Mouse (Mus musculus) thymus, postnatal 4 days (tissue): ENCODE measurements around the gene Psmb6.
"Not testable (repeated sequence)": the region's sequence is repeated elsewhere in the genome, so short reads cannot be mapped to it uniquely, and the experiment has no call there.

ENCODE experiments used
- DNase-seq: peaks from one replicate; pipeline ENCODE4 v3.0.0; 2021

Psmb6 gene

DNA sequence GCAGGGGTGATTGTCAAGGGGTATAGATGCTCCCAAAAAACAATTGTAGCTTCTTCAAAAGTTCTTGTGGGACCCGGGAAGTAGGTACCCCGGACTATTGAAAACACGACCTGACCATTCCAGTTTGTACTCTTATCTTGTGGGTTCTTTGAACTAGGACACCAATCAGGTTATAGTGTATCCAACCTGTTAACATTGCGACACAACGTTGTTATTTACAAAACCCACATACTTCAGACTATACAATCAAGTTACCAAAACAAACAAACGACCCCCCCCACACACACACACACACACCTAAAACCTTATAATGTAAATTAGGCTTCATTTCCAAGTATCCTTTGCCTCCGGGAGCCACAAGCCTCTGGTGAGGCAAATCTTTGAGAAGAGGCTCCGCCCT is 385 bp upstream of the Psmb6 start:
- DNase-seq: no peak

GRCm38 (mm10) chr11:70525726-70526125 is 559 bp downstream of the Psmb6 start:
- no peak for DNase-seq

GRCm38 (mm10) chr11:70526211-70526610 is 1.0 kb downstream of the Psmb6 start:
- DNase-seq: no peak

DNA sequence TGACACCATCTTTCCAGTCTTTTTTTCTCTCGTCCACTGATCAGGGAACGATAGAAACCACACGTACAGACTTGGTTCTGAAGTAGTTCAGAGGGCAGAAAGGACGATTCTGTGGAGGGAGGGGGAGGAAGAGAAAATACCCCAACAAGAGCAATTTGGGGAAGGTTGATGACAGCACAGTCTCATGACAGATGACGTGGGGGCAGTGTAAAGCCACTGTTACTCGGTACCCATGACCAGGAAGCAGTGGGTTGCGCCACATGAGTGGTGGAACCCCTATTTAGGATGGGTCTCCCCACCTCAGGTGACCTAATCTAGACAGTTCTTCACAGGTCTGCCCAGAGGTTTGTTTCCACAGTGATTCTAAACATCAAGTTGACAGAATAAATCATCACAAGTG is 3.4 kb downstream of the Psmb6 start:
- DNase-seq: no peak

GRCm38 (mm10) chr11:70531065-70531464 is 5.9 kb downstream of the Psmb6 start:
- not testable (repeated sequence) for DNase-seq

GRCm38 (mm10) chr11:70532839-70533238 is 7.7 kb downstream of the Psmb6 start, which contains the start of gene Gm40193:
Gene Gm40193, minus strand, starts transcription at chr11:70532939.
- no peak for DNase-seq

DNA sequence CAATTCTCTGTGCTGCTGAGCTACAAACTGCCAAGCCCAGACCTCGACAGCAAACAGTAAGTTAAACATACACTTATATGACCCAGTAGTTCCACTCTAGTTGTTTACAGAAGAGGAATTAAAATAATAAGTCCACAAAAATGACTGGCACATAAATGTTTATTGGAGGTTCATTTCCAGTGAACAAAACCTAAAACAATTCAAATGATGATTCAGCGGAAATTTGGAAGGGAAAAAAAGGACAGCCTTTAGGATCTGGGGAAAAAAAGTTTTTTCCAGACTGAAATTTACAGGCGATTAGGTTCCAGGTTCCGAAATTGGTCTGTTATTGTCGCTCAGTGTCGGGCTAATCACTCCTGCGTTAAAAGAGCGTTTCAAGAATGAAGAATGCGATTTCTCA is 14.3 kb downstream of the Psmb6 start:
- no peak for DNase-seq

DNA sequence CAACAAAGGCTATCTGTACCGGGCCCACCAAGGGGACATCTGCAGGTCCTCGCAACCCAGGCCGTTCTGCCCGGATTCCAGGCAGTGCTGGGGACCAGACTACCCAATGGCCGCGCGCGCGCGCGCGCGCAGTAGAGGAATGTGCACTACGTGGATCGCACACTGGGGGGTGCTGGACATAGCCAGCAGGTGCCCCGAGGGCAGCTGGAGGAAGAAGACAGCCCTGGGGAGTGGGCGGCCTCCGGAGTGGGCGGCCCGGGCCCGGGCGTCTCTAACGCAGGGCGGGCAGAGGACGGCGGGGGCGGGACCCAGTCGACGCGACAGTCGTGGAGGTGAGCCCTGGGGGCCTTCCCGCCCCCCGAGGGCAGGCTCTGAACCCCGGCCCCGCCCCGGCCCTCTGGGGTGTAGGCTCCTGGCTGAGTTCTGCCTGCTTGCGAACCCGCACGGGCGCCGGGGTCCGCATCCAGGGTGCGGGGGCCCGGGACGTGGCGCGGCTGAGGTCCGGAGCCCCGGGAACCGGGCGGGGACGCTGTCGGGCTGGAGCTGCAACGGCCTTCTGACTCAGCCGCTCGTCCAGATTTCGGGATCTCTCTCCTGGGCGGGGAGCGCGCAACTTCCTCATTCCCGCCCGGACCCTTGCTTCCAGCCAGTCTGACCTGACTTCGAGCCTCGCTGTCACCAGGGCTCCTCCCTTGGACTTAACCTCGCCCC is 14.9 kb downstream of the Psmb6 start, which contains the start of gene Pld2:
Gene Pld2 (plus strand): TSS at position 188 of the 711 bp plus-strand sequence.
- DNase-seq: peak; percentile 86

DNA sequence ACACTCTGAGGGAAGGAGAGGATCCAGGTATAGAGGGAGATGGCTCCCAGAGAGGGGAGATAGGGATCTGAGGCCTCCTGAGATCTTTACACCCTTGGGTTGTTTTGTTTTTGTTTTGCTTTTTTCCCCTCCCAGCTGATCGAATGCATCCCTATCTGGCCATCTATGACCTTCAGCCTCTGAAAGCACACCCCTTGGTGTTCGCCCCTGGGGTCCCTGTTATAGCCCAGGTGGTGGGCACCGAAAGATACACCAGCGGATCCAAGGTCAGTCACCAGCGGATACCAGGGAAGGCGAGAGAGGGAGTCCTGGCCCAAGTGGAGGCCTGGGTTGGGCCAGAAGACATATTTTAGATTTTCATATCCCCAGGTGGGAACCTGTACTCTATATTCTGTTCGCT is 15.8 kb downstream of the Psmb6 start:
- DNase-seq: no peak

DNA sequence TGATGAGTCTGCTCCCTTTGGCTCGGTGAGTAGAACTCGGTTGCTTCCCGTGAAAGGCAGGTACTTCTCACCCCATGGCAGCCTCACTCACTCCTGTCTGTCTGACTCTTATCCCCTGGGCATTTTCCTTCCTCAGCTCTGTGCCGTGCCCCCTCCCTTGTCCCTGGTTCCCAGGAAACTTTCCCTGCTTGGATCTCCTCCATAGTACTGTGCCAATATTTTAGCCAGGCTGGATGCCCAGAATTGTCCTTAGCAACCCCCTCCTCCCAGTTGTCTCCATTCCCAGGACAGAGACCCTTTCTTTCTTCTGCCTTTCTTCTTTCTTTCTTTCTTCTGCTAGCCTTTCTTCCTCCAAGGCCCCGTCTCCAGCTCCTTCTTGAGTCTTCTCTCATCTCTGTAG is 16.2 kb downstream of the Psmb6 start:
- DNase-seq: no peak

DNA sequence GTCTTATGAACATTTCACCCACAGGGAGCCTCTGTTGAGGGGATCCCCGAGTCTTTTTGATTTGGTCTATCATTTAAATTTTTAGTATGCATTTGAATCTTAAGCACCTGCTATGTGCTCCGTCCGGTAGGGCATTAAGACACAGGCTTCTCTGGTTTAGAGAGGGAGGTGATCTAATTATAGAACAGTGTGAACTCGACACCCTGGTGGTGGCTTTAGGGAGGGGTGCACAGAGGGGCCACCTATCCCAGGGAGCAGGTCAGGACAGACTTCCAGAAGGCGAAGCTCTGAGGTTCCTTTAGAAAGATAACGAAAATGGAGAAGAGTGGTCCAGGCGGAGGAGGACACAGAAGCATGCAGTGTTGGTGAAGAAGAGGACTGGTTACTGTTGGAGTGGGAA is 19.3 kb downstream of the Psmb6 start:
- DNase-seq: no peak

GRCm38 (mm10) chr11:70551526-70551925 is 26.4 kb downstream of the Psmb6 start:
- DNase-seq: no peak

- no peak for DNase-seq
Measured at GRCm38 (mm10) chr11:70553940-70554339, 28.8 kb downstream of the Psmb6 start.

GRCm38 (mm10) chr11:70557545-70557944 is 32.4 kb downstream of the Psmb6 start:
- DNase-seq: peak; percentile 35

GRCm38 (mm10) chr11:70561937-70562286 is 36.7 kb downstream of the Psmb6 start:
- no peak for DNase-seq

GRCm38 (mm10) chr11:70562287-70562994 is 37.3 kb downstream of the Psmb6 start, which contains the start of gene Mink1:
Gene Mink1, plus strand, starts transcription at chr11:70562881.
- peak; percentile 95 for DNase-seq

DNA sequence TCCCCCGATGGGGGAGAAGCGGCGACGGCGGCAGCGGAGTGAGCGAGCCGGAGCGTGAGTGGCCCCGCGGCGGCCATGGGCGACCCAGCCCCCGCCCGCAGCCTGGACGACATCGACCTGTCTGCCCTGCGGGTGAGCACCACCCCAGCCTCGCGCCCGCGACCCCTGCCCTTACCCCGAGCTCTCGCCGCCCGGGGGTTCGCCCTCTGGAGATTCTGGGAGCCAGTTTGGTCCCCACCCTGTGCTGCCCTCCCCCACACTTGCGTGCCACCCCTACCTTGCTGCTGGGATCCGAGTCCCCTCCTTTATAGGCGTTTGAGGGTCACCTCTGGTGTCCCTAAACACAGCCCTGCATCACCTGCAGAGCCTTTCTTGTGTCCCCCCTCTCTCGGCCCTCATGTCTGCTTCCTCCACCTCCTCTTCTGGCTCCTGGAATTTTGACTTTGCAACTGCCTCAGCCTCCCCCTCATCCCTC is 37.9 kb downstream of the Psmb6 start:
- no peak for DNase-seq

DNA sequence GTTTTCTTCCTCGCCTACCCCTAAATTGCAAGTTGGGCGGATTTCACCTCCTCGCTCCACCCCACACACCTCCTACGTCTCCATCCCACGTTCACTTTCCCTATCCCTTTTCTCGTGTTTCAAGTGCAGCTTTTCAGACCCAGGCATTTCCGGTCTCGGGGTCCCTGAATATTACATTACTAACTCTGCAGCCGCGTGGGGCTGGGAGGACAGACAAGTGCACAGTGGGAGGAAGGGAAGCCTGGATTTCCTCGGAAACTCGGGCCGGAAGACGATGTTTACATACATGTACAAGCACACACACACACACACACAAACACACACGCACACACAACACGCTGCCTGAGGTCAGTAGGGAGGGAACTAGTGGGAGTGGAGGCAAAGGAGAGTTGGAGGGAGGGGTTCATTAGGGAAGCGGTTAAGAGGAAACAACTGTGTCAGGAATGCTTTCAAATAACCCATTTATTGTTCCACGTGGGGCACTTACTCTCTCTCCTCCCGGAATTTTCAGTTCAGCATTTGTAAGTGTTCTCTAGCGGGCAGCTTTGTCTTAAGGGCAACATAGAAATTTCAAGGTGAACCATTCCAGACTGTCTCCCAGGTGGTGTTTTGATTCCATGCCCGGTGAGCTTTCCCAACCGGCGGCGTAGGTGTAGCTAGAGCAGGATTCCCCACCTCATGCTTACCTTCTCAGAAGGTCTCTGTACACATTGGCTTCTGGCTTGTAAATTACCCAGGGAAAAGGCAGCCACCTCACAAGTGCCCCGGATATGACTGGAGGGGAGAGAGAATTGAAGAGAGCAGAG is 38.5 kb downstream of the Psmb6 start:
- peak; percentile 55 for DNase-seq

DNA sequence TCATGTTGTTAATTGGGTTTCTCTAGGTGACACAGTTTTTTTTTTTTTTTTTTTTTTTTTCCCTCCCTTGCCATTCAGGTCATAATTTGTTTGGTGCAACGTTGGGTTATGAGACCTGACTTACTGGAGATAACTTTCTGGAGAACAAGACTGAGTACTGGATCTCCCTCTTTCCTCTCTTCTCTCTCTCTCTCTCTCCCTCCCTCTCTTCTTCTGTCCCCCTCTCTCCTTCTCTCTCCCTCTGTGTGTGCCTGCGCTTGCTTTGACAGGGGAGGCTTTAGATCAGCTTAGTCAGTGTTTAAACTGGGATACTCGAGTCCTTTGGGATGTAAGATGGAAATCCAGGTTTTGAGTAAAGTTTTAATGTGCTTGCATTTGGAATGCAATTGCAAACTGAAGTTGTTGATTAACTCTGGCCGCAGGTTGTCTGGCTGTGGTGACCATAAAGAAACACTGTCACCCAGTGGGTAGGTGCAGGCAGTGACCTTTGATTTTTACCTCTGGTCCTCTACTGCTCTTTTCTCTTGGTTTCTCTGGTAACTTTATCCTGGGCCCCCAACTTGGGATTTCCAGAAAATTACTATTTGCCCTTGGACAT is 39.2 kb downstream of the Psmb6 start:
- DNase-seq: no peak

DNA sequence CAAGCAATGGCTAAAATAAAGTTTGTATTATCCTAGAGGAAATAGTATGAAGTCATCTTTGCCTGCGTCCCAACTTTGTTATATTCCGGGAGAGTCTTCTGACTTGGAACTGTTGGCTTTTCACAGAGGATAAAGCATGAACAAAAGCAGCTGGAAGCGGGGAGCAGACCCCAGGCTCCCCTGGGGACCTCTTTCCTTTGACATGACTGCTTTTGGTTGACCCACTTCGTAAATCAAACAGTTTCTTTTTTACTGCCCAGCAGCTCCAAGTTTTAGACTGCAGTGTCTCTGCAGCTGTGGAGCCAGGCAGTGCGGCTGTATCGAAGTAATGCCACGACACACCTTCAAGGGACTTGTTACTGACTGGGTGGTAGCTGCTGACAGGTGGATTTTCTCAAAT is 41.4 kb downstream of the Psmb6 start:
- DNase-seq: no peak

- not testable (repeated sequence) for DNase-seq
Measured at GRCm38 (mm10) chr11:70570614-70571013, 45.4 kb downstream of the Psmb6 start.

GRCm38 (mm10) chr11:70571641-70572040 is 46.5 kb downstream of the Psmb6 start:
- DNase-seq: no peak

- no peak for DNase-seq
Measured at GRCm38 (mm10) chr11:70572348-70572902, 47.3 kb downstream of the Psmb6 start.
